Mouse (Mus musculus): ENCODE results near the gene Ankrd44. TPM values are rescaled to one million over a fixed set of nuclear protein-coding genes. Genes with fewer than 3 reads are reported as not detected.

Ankrd44 gene
- polyA plus RNA-seq, 1 experiment from 2014 or later = 29.9 TPM

GRCm38 (mm10) chr1:54851610-54852009, 74.6 kb downstream of the Ankrd44 start:
- Histone ChIP-seq H3K36me3 (ENCODE audit: control insufficient read depth, insufficient read depth, low read length) (no peaks in the 10 kb centered on the region), H3K27me3 (ENCODE audit: control insufficient read depth, insufficient read depth, low read depth, low read length) (no peaks in the 10 kb centered on the region), H3K4me2 (ENCODE audit: low read length) (no peak overlapping the region), H3K4me1 (ENCODE audit: control insufficient read depth, insufficient read depth, low read length) (0 out of 2 replicates have a peak, but pooled peaks cover 2% of the 10 kb centered on the region), H3K9ac (ENCODE audit: low read depth, low read length) (no peak overlapping the region), H3K27ac (ENCODE audit: low read length) (no peak overlapping the region), H3K4me3 (ENCODE audit: low read depth, low read length) (no peak overlapping the region), H3K9me3 (replicated peaks; ENCODE audit: control insufficient read depth, low read length, poor library complexity, severe bottlenecking) (no peaks in the 10 kb centered on the region)
- WGBS = 85% methylated on average over 9 of the region's 9 CpGs
- ATAC-seq = no peak

- Histone ChIP-seq H3K4me3 (ENCODE audit: low read depth, low read length) (no peak overlapping the region), H3K36me3 (ENCODE audit: control insufficient read depth, insufficient read depth, low read length) (no peaks in the 10 kb centered on the region), H3K27me3 (ENCODE audit: control insufficient read depth, insufficient read depth, low read depth, low read length) (no peaks in the 10 kb centered on the region), H3K4me2 (ENCODE audit: low read length) (no peak overlapping the region), H3K9me3 (replicated peaks; ENCODE audit: control insufficient read depth, low read length, poor library complexity, severe bottlenecking) (no peaks in the 10 kb centered on the region), H3K4me1 (ENCODE audit: control insufficient read depth, insufficient read depth, low read length) (peaks cover 8% of the 10 kb centered on the region; the same call in 1 of the 2 replicates), H3K27ac (ENCODE audit: low read length) (no peak overlapping the region), H3K9ac (ENCODE audit: low read depth, low read length) (no peak overlapping the region)
- ATAC-seq = 0 out of 2 replicates have a peak, but pooled peaks have one; percentile 22
- WGBS = 40% methylated on average over 8 of the region's 8 CpGs
These were observed 76.1 kb downstream of the Ankrd44 start for GRCm38 (mm10) chr1:54850077-54850476.

- Histone ChIP-seq H3K27ac (ENCODE audit: low read length) (no peak overlapping the region), H3K4me2 (ENCODE audit: low read length) (no peak overlapping the region), H3K9me3 (replicated peaks; ENCODE audit: control insufficient read depth, low read length, poor library complexity, severe bottlenecking) (no peaks in the 10 kb centered on the region), H3K27me3 (ENCODE audit: control insufficient read depth, insufficient read depth, low read depth, low read length) (no peaks in the 10 kb centered on the region), H3K36me3 (ENCODE audit: control insufficient read depth, insufficient read depth, low read length) (no peaks in the 10 kb centered on the region), H3K9ac (ENCODE audit: low read depth, low read length) (no peak overlapping the region), H3K4me1 (ENCODE audit: control insufficient read depth, insufficient read depth, low read length) (peaks cover 6% of the 10 kb centered on the region; the same call in 1 of the 2 replicates), H3K4me3 (ENCODE audit: low read depth, low read length) (no peak overlapping the region)
- WGBS = 92% methylated on average over 1 of the region's 1 CpGs
- ATAC-seq = no peak
These were observed 78.9 kb downstream of the Ankrd44 start for GRCm38 (mm10) chr1:54847238-54847637.

GRCm38 (mm10) chr1:54846346-54847000, 79.7 kb downstream of the Ankrd44 start:
- Histone ChIP-seq H3K4me1 (ENCODE audit: control insufficient read depth, insufficient read depth, low read length) (peaks cover 6% of the 10 kb centered on the region; the same call in 1 of the 2 replicates), H3K4me2 (ENCODE audit: low read length) (no peak overlapping the region), H3K27ac (ENCODE audit: low read length) (no peak overlapping the region), H3K9me3 (replicated peaks; ENCODE audit: control insufficient read depth, low read length, poor library complexity, severe bottlenecking) (no peaks in the 10 kb centered on the region), H3K4me3 (ENCODE audit: low read depth, low read length) (no peak overlapping the region), H3K27me3 (ENCODE audit: control insufficient read depth, insufficient read depth, low read depth, low read length) (no peaks in the 10 kb centered on the region), H3K9ac (ENCODE audit: low read depth, low read length) (no peak overlapping the region), H3K36me3 (ENCODE audit: control insufficient read depth, insufficient read depth, low read length) (no peaks in the 10 kb centered on the region)
- WGBS = 80% methylated on average over 5 of the region's 5 CpGs
- no peak for ATAC-seq

- peaks cover 6% of the 10 kb centered on the region; the same call in 1 of the 2 replicates for H3K4me1 ChIP-seq (ENCODE audit: control insufficient read depth, insufficient read depth, low read length)
- 94% methylated on average over 1 of the region's 1 CpGs for WGBS
- no peaks in the 10 kb centered on the region for H3K36me3 ChIP-seq (ENCODE audit: control insufficient read depth, insufficient read depth, low read length)
- no peak overlapping the region for H3K9ac ChIP-seq (ENCODE audit: low read depth, low read length)
- H3K4me2 ChIP-seq (ENCODE audit: low read length) = no peak overlapping the region
- no peak overlapping the region for H3K27ac ChIP-seq (ENCODE audit: low read length)
- no peaks in the 10 kb centered on the region for H3K9me3 ChIP-seq (replicated peaks; ENCODE audit: control insufficient read depth, low read length, poor library complexity, severe bottlenecking)
- H3K4me3 ChIP-seq (ENCODE audit: low read depth, low read length) = no peak overlapping the region
- H3K27me3 ChIP-seq (ENCODE audit: control insufficient read depth, insufficient read depth, low read depth, low read length) = no peaks in the 10 kb centered on the region
- ATAC-seq = no peak
These were observed 81.8 kb downstream of the Ankrd44 start for GRCm38 (mm10) chr1:54844361-54844760.

GRCm38 (mm10) chr1:54842765-54843461, 83.3 kb downstream of the Ankrd44 start:
- no peaks in the 10 kb centered on the region for H3K27me3 ChIP-seq (ENCODE audit: control insufficient read depth, insufficient read depth, low read depth, low read length)
- no peaks in the 10 kb centered on the region for H3K36me3 ChIP-seq (ENCODE audit: control insufficient read depth, insufficient read depth, low read length)
- no peak overlapping the region for H3K9ac ChIP-seq (ENCODE audit: low read depth, low read length)
- H3K4me2 ChIP-seq (ENCODE audit: low read length) = no peak overlapping the region
- no peak for ATAC-seq
- H3K4me1 ChIP-seq (ENCODE audit: control insufficient read depth, insufficient read depth, low read length) = peaks cover 6% of the 10 kb centered on the region; the same call in 1 of the 2 replicates
- no peak overlapping the region for H3K4me3 ChIP-seq (ENCODE audit: low read depth, low read length)
- H3K27ac ChIP-seq (ENCODE audit: low read length) = no peak overlapping the region
- WGBS = 85% methylated on average over 7 of the region's 7 CpGs
- no peaks in the 10 kb centered on the region for H3K9me3 ChIP-seq (replicated peaks; ENCODE audit: control insufficient read depth, low read length, poor library complexity, severe bottlenecking)

GRCm38 (mm10) chr1:54841788-54842187, 84.4 kb downstream of the Ankrd44 start:
- Histone ChIP-seq H3K4me2 (ENCODE audit: low read length) (no peak overlapping the region), H3K4me1 (ENCODE audit: control insufficient read depth, insufficient read depth, low read length) (peaks cover 6% of the 10 kb centered on the region; the same call in 1 of the 2 replicates), H3K27me3 (ENCODE audit: control insufficient read depth, insufficient read depth, low read depth, low read length) (no peaks in the 10 kb centered on the region), H3K27ac (ENCODE audit: low read length) (no peak overlapping the region), H3K36me3 (ENCODE audit: control insufficient read depth, insufficient read depth, low read length) (no peaks in the 10 kb centered on the region), H3K9me3 (replicated peaks; ENCODE audit: control insufficient read depth, low read length, poor library complexity, severe bottlenecking) (no peaks in the 10 kb centered on the region), H3K4me3 (ENCODE audit: low read depth, low read length) (no peak overlapping the region), H3K9ac (ENCODE audit: low read depth, low read length) (no peak overlapping the region)
- 46% methylated on average over 5 of the region's 5 CpGs for WGBS
- no peak for ATAC-seq

- Histone ChIP-seq H3K36me3 (ENCODE audit: control insufficient read depth, insufficient read depth, low read length) (no peaks in the 10 kb centered on the region), H3K27ac (ENCODE audit: low read length) (no peak overlapping the region), H3K4me3 (ENCODE audit: low read depth, low read length) (no peak overlapping the region), H3K4me2 (ENCODE audit: low read length) (no peak overlapping the region), H3K4me1 (ENCODE audit: control insufficient read depth, insufficient read depth, low read length) (no peaks in the 10 kb centered on the region), H3K9me3 (replicated peaks; ENCODE audit: control insufficient read depth, low read length, poor library complexity, severe bottlenecking) (no peaks in the 10 kb centered on the region), H3K9ac (ENCODE audit: low read depth, low read length) (no peak overlapping the region), H3K27me3 (ENCODE audit: control insufficient read depth, insufficient read depth, low read depth, low read length) (no peaks in the 10 kb centered on the region)
- 79% methylated on average over 2 of the region's 2 CpGs for WGBS
- ATAC-seq = no peak
These were observed 86.1 kb downstream of the Ankrd44 start for GRCm38 (mm10) chr1:54840040-54840439.

- no peak for ATAC-seq
- no peaks in the 10 kb centered on the region for H3K27me3 ChIP-seq (ENCODE audit: control insufficient read depth, insufficient read depth, low read depth, low read length)
- H3K4me3 ChIP-seq (ENCODE audit: low read depth, low read length) = no peak overlapping the region
- H3K36me3 ChIP-seq (ENCODE audit: control insufficient read depth, insufficient read depth, low read length) = no peaks in the 10 kb centered on the region
- H3K9ac ChIP-seq (ENCODE audit: low read depth, low read length) = no peak overlapping the region
- H3K4me1 ChIP-seq (ENCODE audit: control insufficient read depth, insufficient read depth, low read length) = no peaks in the 10 kb centered on the region
- no peak overlapping the region for H3K27ac ChIP-seq (ENCODE audit: low read length)
- 90% methylated on average over 6 of the region's 6 CpGs for WGBS
- no peak overlapping the region for H3K4me2 ChIP-seq (ENCODE audit: low read length)
- H3K9me3 ChIP-seq (replicated peaks; ENCODE audit: control insufficient read depth, low read length, poor library complexity, severe bottlenecking) = no peaks in the 10 kb centered on the region
These were observed 87.7 kb downstream of the Ankrd44 start for GRCm38 (mm10) chr1:54838486-54838805.
